Mouse (Mus musculus) embryonic facial prominence, embryonic 12.5 days (tissue): Measurements from ENCODE around the gene Terf2ip. TPM values are rescaled to one million over a fixed set of nuclear protein-coding genes. Genes with fewer than 3 reads are reported as not detected.

Experiments
- ATAC-seq: fragments of 200-750 bp; cut with Nextera tagmentation; 2 replicates; pipeline ENCODE4 v1.8.0; 2017; ENCODE audit not compliant: insufficient number of reproducible peaks, insufficient read depth, low FRiP score, low TSS enrichment
- H3K27ac ChIP-seq: fragments of 300-500 bp; sonication (generic); 2 replicates; pipeline ENCODE4 v1.5.1; 2016; ENCODE audit warnings: mild to moderate bottlenecking
- H3K27me3 ChIP-seq: fragments of 300-500 bp; sonication (generic); 2 replicates; pipeline ENCODE4 v1.6.1; 2016; ENCODE audit warnings: mild to moderate bottlenecking, moderate library complexity
- H3K36me3 ChIP-seq: fragments of 300-500 bp; sonication (generic); 2 replicates; pipeline ENCODE4 v1.6.1; 2016; ENCODE audit warnings: mild to moderate bottlenecking
- H3K4me1 ChIP-seq: fragments of 300-500 bp; sonication (generic); 2 replicates; pipeline ENCODE4 v1.6.1; 2016
- H3K4me2 ChIP-seq: fragments of 300-500 bp; sonication (generic); replicated peaks from 2 replicates; pipeline ENCODE4 v1.6.1; 2016; ENCODE audit warnings: mild to moderate bottlenecking, moderate library complexity
- H3K4me3 ChIP-seq: fragments of 300-500 bp; sonication (generic); 2 replicates; pipeline ENCODE4 v1.5.1; 2016; ENCODE audit warnings: mild to moderate bottlenecking
- H3K9ac ChIP-seq: fragments of 300-500 bp; sonication (generic); 2 replicates; pipeline ENCODE4 v1.6.1; 2016; ENCODE audit warnings: mild to moderate bottlenecking, moderate library complexity
- H3K9me3 ChIP-seq: fragments of 300-500 bp; sonication (generic); 2 replicates; pipeline ENCODE4 v1.6.1; 2016; ENCODE audit warnings: mild to moderate bottlenecking, moderate library complexity
- WGBS: fragments of 180-500 bp; shearing (Covaris S2); methylation state at CpG from one replicate; pipeline ENCODE4 v1.1.7; 2016; 5-methylcytosine and 5-hydroxymethylcytosine counted together
- polyA plus RNA-seq: library from polyadenylated mRNA; unstranded; fragments of >200 nt; fragmentation: Nextera tagmentation; extraction: Ambion mirVana; gene quantifications from 2 replicates; pipeline ENCODE4 v1.2.1, GENCODE M21; 2016

The Terf2ip gene
- polyA plus RNA-seq, 1 experiment from 2014 or later, result 32.3 TPM

GRCm38 (mm10) chr8:112061372-112061771 lies 50.2 kb downstream of the Terf2ip start:
- Histone ChIP-seq H3K4me2 (no peak overlapping the region), H3K36me3 (no peaks in the 10 kb centered on the region), H3K9ac (no peak overlapping the region), H3K9me3 (no peaks in the 10 kb centered on the region), H3K27ac (no peak overlapping the region), H3K4me1 (no peaks in the 10 kb centered on the region), H3K27me3 (no peaks in the 10 kb centered on the region), H3K4me3 (no peak overlapping the region)
- WGBS, result 40% methylated on average over 4 of the region's 4 CpGs
- ATAC-seq, result no peak

Other genes starting within 250 kb of the Terf2ip start
- 235 and 250 TPM in 2 replicates for gene Cfdp1, start 157.1 kb upstream of the Terf2ip start, polyA plus RNA-seq
- 8.8 and 8.9 TPM in 2 replicates for gene Tmem170, start 134.6 kb upstream of the Terf2ip start, polyA plus RNA-seq
- gene Chst5, start 101.0 kb upstream of the Terf2ip start, polyA plus RNA-seq, result 2.9 and 4.1 TPM in 2 replicates
- gene Tmem231, start 77.5 kb upstream of the Terf2ip start, polyA plus RNA-seq, result 21.1 and 22.2 TPM in 2 replicates
- 175 and 183 TPM in 2 replicates for gene Gabarapl2, start 70.7 kb upstream of the Terf2ip start, polyA plus RNA-seq
- gene Adat1, start 19.1 kb upstream of the Terf2ip start, polyA plus RNA-seq, result 11.5 and 14.8 TPM in 2 replicates
- gene Kars, start 75 bp upstream of the Terf2ip start, polyA plus RNA-seq, result 228 and 233 TPM in 2 replicates
- gene Gm6793, start 3.6 kb downstream of the Terf2ip start, polyA plus RNA-seq, result 0.88 and 1.0 TPM in 2 replicates